Mouse (Mus musculus) neural tube, embryonic 13.5 days (tissue): ENCODE measurements at regions not wholly inside any gene's neighbourhood (a gene's known extent, or its start where the extent isn't known, plus 50 kb on each side); places are given as distances from the start of the nearest gene placed in this dataset.

Experiments
- ATAC-seq: fragments of 200-750 bp; cut with Nextera tagmentation; 2 replicates; pipeline ENCODE4 v1.8.0; 2017; ENCODE audit warnings: low read depth, mild to moderate bottlenecking, moderate TSS enrichment, moderate library complexity
- H3K27ac ChIP-seq: fragments of 300-500 bp; sonication (generic); replicated peaks from 2 replicates; pipeline ENCODE4 v1.5.1; 2015; ENCODE audit warnings: moderate library complexity, mild to moderate bottlenecking, inconsistent platforms
- H3K27me3 ChIP-seq: fragments of 300-500 bp; sonication (generic); 2 replicates; pipeline ENCODE4 v1.6.1; 2015; ENCODE audit warnings: mild to moderate bottlenecking, inconsistent platforms
- H3K36me3 ChIP-seq: fragments of 300-500 bp; sonication (generic); 2 replicates; pipeline ENCODE4 v1.6.1; 2015; ENCODE audit warnings: mild to moderate bottlenecking, inconsistent platforms
- H3K4me1 ChIP-seq: fragments of 300-500 bp; sonication (generic); replicated peaks from 2 replicates; pipeline ENCODE4 v1.6.1; 2015; ENCODE audit warnings: inconsistent platforms
- H3K4me2 ChIP-seq: fragments of 300-500 bp; sonication (generic); 2 replicates; pipeline ENCODE4 v1.6.1; 2015; ENCODE audit warnings: inconsistent platforms, mild to moderate bottlenecking, moderate library complexity
- H3K4me3 ChIP-seq: fragments of 300-500 bp; sonication (generic); 2 replicates; pipeline ENCODE4 v1.5.1; 2015; ENCODE audit warnings: mild to moderate bottlenecking, inconsistent platforms
- H3K9ac ChIP-seq: fragments of 300-500 bp; sonication (generic); 2 replicates; pipeline ENCODE4 v1.6.1; 2015; ENCODE audit warnings: moderate library complexity, mild to moderate bottlenecking, inconsistent platforms
- H3K9me3 ChIP-seq: fragments of 300-500 bp; sonication (generic); 2 replicates; pipeline ENCODE4 v1.6.1; 2016; ENCODE audit warnings: inconsistent platforms
- WGBS: fragments of 180-500 bp; shearing (Covaris S2); methylation state at CpG from one replicate; pipeline ENCODE4 v1.1.7; 2015; 5-methylcytosine and 5-hydroxymethylcytosine counted together

- H3K27me3 ChIP-seq = no peaks in the 10 kb centered on the region
- H3K9me3 ChIP-seq = no peaks in the 10 kb centered on the region
- H3K4me1 ChIP-seq = no peaks in the 10 kb centered on the region
- 82% methylated on average over 3 of the region's 3 CpGs for WGBS
- H3K4me3 ChIP-seq = no peak overlapping the region
- no peak overlapping the region for H3K27ac ChIP-seq
- H3K9ac ChIP-seq = no peak overlapping the region
- H3K36me3 ChIP-seq = no peaks in the 10 kb centered on the region
- no peak for ATAC-seq
- no peak overlapping the region for H3K4me2 ChIP-seq
Observed at GRCm38 (mm10) chr3:143624906-143625305, 580.1 kb downstream of the Lmo4 start.

DNA sequence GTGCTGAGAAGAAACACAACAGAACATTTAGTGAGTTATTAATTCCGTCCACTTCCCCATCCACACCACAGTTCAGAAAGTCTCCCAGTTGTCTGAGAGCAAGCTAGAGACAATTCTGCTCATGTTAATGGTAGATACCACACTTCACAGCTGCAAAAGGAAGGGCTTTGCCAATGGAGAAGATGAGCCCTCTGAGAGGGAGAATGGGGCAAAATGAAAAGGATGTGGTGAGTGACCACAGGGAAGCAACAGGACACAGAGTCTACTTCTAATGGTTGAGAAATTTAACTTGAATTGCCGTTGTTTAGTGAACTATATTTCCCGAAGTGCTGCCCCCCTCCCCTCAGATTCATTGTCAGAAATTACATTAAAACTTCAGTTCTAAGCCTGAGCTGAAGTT lies 582.7 kb downstream of the Lmo4 start:
- 85% methylated on average over 3 of the region's 3 CpGs for WGBS
- ATAC-seq = no peak
- Histone ChIP-seq H3K9ac (no peak overlapping the region), H3K36me3 (no peaks in the 10 kb centered on the region), H3K4me3 (no peak overlapping the region), H3K27me3 (no peaks in the 10 kb centered on the region), H3K4me1 (no peaks in the 10 kb centered on the region), H3K9me3 (no peaks in the 10 kb centered on the region), H3K4me2 (no peak overlapping the region), H3K27ac (no peak overlapping the region)

GRCm38 (mm10) chr3:143619125-143619524 lies 585.9 kb downstream of the Lmo4 start:
- Histone ChIP-seq H3K9ac (no peak overlapping the region), H3K27ac (no peak overlapping the region), H3K27me3 (no peaks in the 10 kb centered on the region), H3K4me2 (no peak overlapping the region), H3K4me3 (no peak overlapping the region), H3K9me3 (no peaks in the 10 kb centered on the region), H3K4me1 (no peaks in the 10 kb centered on the region), H3K36me3 (no peaks in the 10 kb centered on the region)
- WGBS = 89% methylated on average over 1 of the region's 1 CpGs
- no peak for ATAC-seq

- no peak for ATAC-seq
- Histone ChIP-seq H3K9me3 (no peaks in the 10 kb centered on the region), H3K4me2 (no peak overlapping the region), H3K36me3 (no peaks in the 10 kb centered on the region), H3K4me1 (peaks cover under 1% of the 10 kb centered on the region; the same call in 1 of the 2 replicates), H3K4me3 (no peak overlapping the region), H3K9ac (no peak overlapping the region), H3K27me3 (no peaks in the 10 kb centered on the region), H3K27ac (no peak overlapping the region)
- 75% methylated on average over 5 of the region's 5 CpGs for WGBS
Observed at GRCm38 (mm10) chr3:143614895-143615294, 590.1 kb downstream of the Lmo4 start.

DNA sequence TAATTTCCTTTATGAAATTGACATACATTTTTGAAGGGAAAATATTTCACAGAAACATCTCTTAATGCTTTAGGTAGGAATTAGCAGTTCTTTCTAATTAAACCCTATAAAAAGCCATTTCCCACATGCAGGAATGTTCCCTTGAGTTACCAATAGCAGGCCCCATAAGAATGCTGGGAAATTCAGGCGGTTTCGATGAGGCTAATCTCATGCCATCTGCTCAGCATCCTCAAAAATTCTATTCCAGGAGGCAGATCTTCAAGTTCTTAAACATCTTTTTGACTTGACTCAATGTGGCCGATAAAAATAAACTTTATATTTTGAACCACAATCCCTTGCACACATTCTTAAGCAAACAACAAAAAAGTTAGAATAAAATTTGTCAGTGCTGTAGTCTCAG lies 591.0 kb downstream of the Lmo4 start:
- Histone ChIP-seq H3K4me2 (no peak overlapping the region), H3K36me3 (no peaks in the 10 kb centered on the region), H3K4me1 (peaks cover 4% of the 10 kb centered on the region; the same call in 1 of the 2 replicates), H3K27me3 (no peaks in the 10 kb centered on the region), H3K27ac (no peak overlapping the region), H3K9ac (no peak overlapping the region), H3K4me3 (no peak overlapping the region), H3K9me3 (no peaks in the 10 kb centered on the region)
- no peak for ATAC-seq
- 91% methylated on average over 3 of the region's 3 CpGs for WGBS

DNA sequence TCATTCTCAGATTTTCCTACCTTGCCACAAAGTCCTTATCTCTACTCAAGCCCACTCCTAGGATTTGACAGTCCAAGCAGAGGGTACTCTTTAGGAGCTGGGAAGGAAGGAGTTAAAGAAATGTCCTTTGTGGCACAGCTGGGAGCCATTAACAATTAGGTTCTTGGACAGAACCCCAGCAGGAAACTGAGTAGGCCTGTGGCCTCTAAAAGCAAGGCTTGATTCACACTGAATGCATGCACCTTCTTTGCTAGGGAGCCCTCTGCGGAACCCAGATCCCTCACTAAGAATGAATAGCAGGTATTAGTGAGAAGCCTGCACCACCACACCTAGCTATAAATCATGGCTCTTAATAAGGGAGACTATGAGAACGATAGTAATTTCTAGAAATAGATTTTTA lies 595.3 kb downstream of the Lmo4 start:
- Histone ChIP-seq H3K4me3 (no peak overlapping the region), H3K4me2 (no peak overlapping the region), H3K9me3 (no peaks in the 10 kb centered on the region), H3K9ac (no peak overlapping the region), H3K4me1 (peaks cover 4% of the 10 kb centered on the region; the same call in 1 of the 2 replicates), H3K27me3 (no peaks in the 10 kb centered on the region), H3K27ac (no peak overlapping the region), H3K36me3 (no peaks in the 10 kb centered on the region)
- no peak for ATAC-seq
- WGBS = 25% methylated on average over 2 of the region's 2 CpGs

DNA sequence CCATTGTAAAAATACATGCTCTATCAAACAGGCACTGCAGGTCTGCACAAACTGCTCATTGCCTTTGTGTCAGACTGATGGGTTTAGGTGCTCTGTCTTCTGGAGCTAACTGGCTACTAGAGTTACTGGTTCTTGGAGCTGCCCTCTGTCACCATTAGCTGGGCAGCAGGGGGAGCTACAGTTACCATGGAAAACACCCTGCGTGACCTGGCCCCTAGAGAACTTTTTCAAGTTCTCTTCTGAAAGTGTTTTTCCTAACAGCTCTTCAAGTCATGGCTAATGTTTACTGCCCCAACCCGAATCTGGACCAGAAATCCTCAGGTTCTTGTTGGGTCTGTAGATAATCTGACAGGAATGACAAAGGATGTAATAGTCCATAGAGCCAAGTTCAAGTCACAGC lies 605.9 kb downstream of the Lmo4 start:
- Histone ChIP-seq H3K9ac (no peak overlapping the region), H3K4me3 (no peak overlapping the region), H3K9me3 (no peaks in the 10 kb centered on the region), H3K27ac (no peak overlapping the region), H3K4me1 (peaks cover 10% of the 10 kb centered on the region), H3K4me2 (no peak overlapping the region), H3K36me3 (no peaks in the 10 kb centered on the region), H3K27me3 (no peaks in the 10 kb centered on the region; the same call in 1 of the 2 replicates)
- WGBS = 51% methylated on average over 2 of the region's 2 CpGs
- ATAC-seq = no peak

DNA sequence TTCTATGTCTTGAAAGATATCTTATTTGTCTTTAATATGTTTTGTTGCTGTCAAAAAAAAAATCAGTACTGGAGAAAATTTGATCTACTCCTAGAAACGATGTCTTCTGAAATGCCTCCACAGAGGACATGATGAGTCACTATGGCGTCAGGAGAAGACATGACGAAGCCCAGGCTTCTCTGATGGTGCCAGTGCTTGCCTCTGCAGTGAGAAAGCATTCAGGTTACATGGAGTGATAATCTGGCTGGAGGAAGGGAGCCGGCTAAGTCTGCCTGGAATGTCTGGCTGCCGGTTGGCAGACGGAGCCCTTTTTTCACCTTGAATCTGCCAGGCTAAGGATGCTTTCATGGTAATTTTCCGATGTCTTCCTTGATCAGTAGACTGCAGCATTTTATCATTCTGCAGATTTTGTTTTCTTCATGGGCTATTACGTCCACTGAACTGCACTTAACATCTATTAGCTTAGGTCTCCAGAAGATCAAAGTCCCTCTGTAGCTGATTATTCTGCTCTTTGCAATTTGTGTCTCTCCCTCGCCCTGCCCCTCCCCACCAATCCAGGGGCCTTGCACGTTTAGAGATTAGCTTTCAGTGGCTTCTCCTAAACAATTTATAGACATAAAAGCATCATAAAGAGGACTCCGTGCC lies 607.9 kb downstream of the Lmo4 start:
- H3K4me1 ChIP-seq = peaks cover 10% of the 10 kb centered on the region
- no peaks in the 10 kb centered on the region; the same call in 1 of the 2 replicates for H3K27me3 ChIP-seq
- H3K36me3 ChIP-seq = no peaks in the 10 kb centered on the region
- ATAC-seq = no peak
- no peak overlapping the region for H3K9ac ChIP-seq
- H3K4me2 ChIP-seq = no peak overlapping the region
- H3K9me3 ChIP-seq = no peaks in the 10 kb centered on the region
- WGBS = 25% methylated on average over 11 of the region's 11 CpGs
- H3K4me3 ChIP-seq = no peak overlapping the region
- no peak overlapping the region for H3K27ac ChIP-seq

GRCm38 (mm10) chr3:143596011-143596683 lies 608.9 kb downstream of the Lmo4 start:
- Histone ChIP-seq H3K27ac (no peak overlapping the region), H3K9ac (no peak overlapping the region), H3K4me2 (no peak overlapping the region), H3K4me1 (peaks cover 10% of the 10 kb centered on the region), H3K9me3 (no peaks in the 10 kb centered on the region), H3K27me3 (no peaks in the 10 kb centered on the region; the same call in 1 of the 2 replicates), H3K36me3 (no peaks in the 10 kb centered on the region), H3K4me3 (no peak overlapping the region)
- 84% methylated on average over 5 of the region's 5 CpGs for WGBS
- ATAC-seq = no peak

DNA sequence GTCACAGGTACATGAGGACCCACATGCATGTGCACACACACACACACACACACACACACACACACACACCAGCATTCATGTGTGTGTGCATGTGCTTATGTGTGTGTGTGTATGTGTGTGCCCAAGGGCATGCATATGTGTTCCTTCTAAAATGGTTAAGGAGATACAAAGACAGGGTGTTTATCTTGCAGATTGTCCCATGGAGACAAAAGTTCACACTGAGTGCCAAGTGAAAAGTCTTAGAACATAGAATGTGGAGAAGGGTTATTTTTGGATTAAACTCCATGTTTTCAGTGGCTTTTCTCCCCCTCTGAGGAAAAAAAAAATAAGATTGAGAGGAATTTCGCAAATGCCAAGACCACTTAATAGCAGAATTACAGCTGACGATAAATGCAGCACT lies 609.9 kb downstream of the Lmo4 start:
- no peak overlapping the region for H3K9ac ChIP-seq
- no peaks in the 10 kb centered on the region for H3K9me3 ChIP-seq
- H3K4me2 ChIP-seq = no peak overlapping the region
- ATAC-seq = no peak
- H3K27ac ChIP-seq = no peak overlapping the region
- no peak overlapping the region for H3K4me3 ChIP-seq
- no peaks in the 10 kb centered on the region; the same call in 1 of the 2 replicates for H3K27me3 ChIP-seq
- 74% methylated on average over 2 of the region's 2 CpGs for WGBS
- H3K36me3 ChIP-seq = no peaks in the 10 kb centered on the region
- peaks cover 10% of the 10 kb centered on the region for H3K4me1 ChIP-seq

GRCm38 (mm10) chr3:143594676-143595075 lies 610.3 kb downstream of the Lmo4 start:
- H3K27ac ChIP-seq = no peak overlapping the region
- H3K4me1 ChIP-seq = peaks cover 10% of the 10 kb centered on the region
- no peaks in the 10 kb centered on the region for H3K9me3 ChIP-seq
- no peak overlapping the region for H3K4me3 ChIP-seq
- H3K36me3 ChIP-seq = no peaks in the 10 kb centered on the region
- 83% methylated on average over 7 of the region's 7 CpGs for WGBS
- H3K9ac ChIP-seq = no peak overlapping the region
- H3K4me2 ChIP-seq = no peak overlapping the region
- no peaks in the 10 kb centered on the region; the same call in 1 of the 2 replicates for H3K27me3 ChIP-seq
- no peak for ATAC-seq

- Histone ChIP-seq H3K36me3 (no peaks in the 10 kb centered on the region), H3K27me3 (no peaks in the 10 kb centered on the region), H3K9ac (no peak overlapping the region), H3K4me1 (no peaks in the 10 kb centered on the region), H3K4me3 (no peak overlapping the region), H3K4me2 (no peak overlapping the region), H3K27ac (no peak overlapping the region), H3K9me3 (no peaks in the 10 kb centered on the region)
- WGBS = 86% methylated on average over 5 of the region's 5 CpGs
- ATAC-seq = no peak
Observed at GRCm38 (mm10) chr3:143586653-143587052, 618.4 kb downstream of the Lmo4 start.
